Mouse (Mus musculus) kidney, adult 2 months (tissue): ENCODE results near the gene Mtg2. TPM values are rescaled to one million over a fixed set of nuclear protein-coding genes. Genes with fewer than 3 reads are reported as not detected.

Source experiments
- DNase-seq: peaks from one replicate; pipeline ENCODE4 v3.0.0; 2021
- H3K27ac ChIP-seq: fragments of 200-500 bp; 2 replicates; pipeline ENCODE4 v1.5.1; 2012; ENCODE audit warnings: low read depth, low read length, control low read depth, inconsistent platforms; ENCODE audit not compliant: insufficient read depth
- H3K27me3 ChIP-seq: fragments of 200-500 bp; replicated peaks from 2 replicates; pipeline ENCODE4 v1.6.1; 2012; ENCODE audit warnings: mild to moderate bottlenecking, moderate library complexity, low read length, inconsistent platforms; ENCODE audit not compliant: control insufficient read depth, insufficient read depth
- H3K36me3 ChIP-seq: fragments of 200-500 bp; 2 replicates; pipeline ENCODE4 v1.6.1; 2012; ENCODE audit warnings: mild to moderate bottlenecking, moderate library complexity, low read length, inconsistent platforms; ENCODE audit not compliant: control insufficient read depth, insufficient read depth
- H3K4me1 ChIP-seq: fragments of 200-500 bp; 2 replicates; pipeline ENCODE4 v1.6.1; 2011; ENCODE audit warnings: low read length; ENCODE audit not compliant: control insufficient read depth, insufficient read depth
- H3K4me3 ChIP-seq: fragments of 200-500 bp; 2 replicates; pipeline ENCODE4 v1.5.1; 2011; ENCODE audit warnings: mild to moderate bottlenecking, low read depth, low read length, control low read depth; ENCODE audit not compliant: insufficient read depth
- CTCF ChIP-seq: fragments of 200-500 bp; conservative IDR thresholded peaks from 2 replicates; pipeline ENCODE4 v1.5.1; 2011; ENCODE audit warnings: low read depth, mild to moderate bottlenecking, control low read depth, low read length, moderate library complexity, mixed read lengths; ENCODE audit not compliant: insufficient read depth, insufficient read length
- POLR2A ChIP-seq: fragments of 200-500 bp; IDR thresholded peaks from one replicate; pipeline ENCODE4 v1.6.1; 2011; ENCODE audit warnings: low read depth, low read length, control low read depth
- WGBS: fragments of 180-500 bp; shearing (Covaris S2); methylation state at CpG from one replicate; pipeline ENCODE4 v1.1.7; 2018; 5-methylcytosine and 5-hydroxymethylcytosine counted together
- polyA plus RNA-seq: library from polyadenylated mRNA; depleted of rRNA; stranded (reverse); fragments of >200 nt; gene quantifications from 2 replicates; pipeline ENCODE4 v1.2.3, GENCODE M21; 2012

The Mtg2 gene
- polyA plus RNA-seq, 1 experiment, result 26.2 TPM

GRCm38 (mm10) chr2:180027768-180028167 lies 42.6 kb upstream of the Mtg2 start:
- DNase-seq, result no peak
- H3K27ac ChIP-seq, result no peak overlapping the region
- H3K4me3 ChIP-seq, result no peak overlapping the region
- H3K36me3 ChIP-seq, result no peaks in the 10 kb centered on the region
- TF ChIP-seq POLR2A (no peak), CTCF (no peak)
- H3K4me1 ChIP-seq, result peaks cover 5% of the 10 kb centered on the region; the same call in 1 of the 2 replicates
- 67% methylated on average over 9 of the region's 9 CpGs for WGBS
- no peaks in the 10 kb centered on the region for H3K27me3 ChIP-seq

- peak; percentile 63 for DNase-seq
- no peaks in the 10 kb centered on the region for H3K27me3 ChIP-seq
- peaks cover 3% of the 10 kb centered on the region for H3K36me3 ChIP-seq
- peaks cover 5% of the 10 kb centered on the region; the same call in 1 of the 2 replicates for H3K4me1 ChIP-seq
- WGBS, result 41% methylated on average over 6 of the region's 6 CpGs
- H3K27ac ChIP-seq, result peak overlapping the region; percentile 85
- TF ChIP-seq CTCF, result no peak
- TF ChIP-seq POLR2A, result no peak
- no peak overlapping the region for H3K4me3 ChIP-seq
Measured at GRCm38 (mm10) chr2:180031270-180031669, 39.1 kb upstream of the Mtg2 start.

- H3K27me3 ChIP-seq, result no peaks in the 10 kb centered on the region
- H3K36me3 ChIP-seq, result peaks cover 7% of the 10 kb centered on the region
- TF ChIP-seq CTCF (no peak), POLR2A (no peak)
- no peak for DNase-seq
- H3K27ac ChIP-seq, result no peak overlapping the region
- no peak overlapping the region for H3K4me3 ChIP-seq
- 31% methylated on average over 3 of the region's 3 CpGs for WGBS
- peaks cover 5% of the 10 kb centered on the region; the same call in 1 of the 2 replicates for H3K4me1 ChIP-seq
Measured at GRCm38 (mm10) chr2:180032925-180033324, 37.5 kb upstream of the Mtg2 start.

GRCm38 (mm10) chr2:180033956-180034355 lies 36.4 kb upstream of the Mtg2 start:
- no peak for TF ChIP-seq CTCF
- no peak for TF ChIP-seq POLR2A
- H3K36me3 ChIP-seq, result peaks cover 11% of the 10 kb centered on the region

GRCm38 (mm10) chr2:180034753-180035152 lies 35.6 kb upstream of the Mtg2 start:
- Histone ChIP-seq H3K4me1 (peaks cover 5% of the 10 kb centered on the region; the same call in 1 of the 2 replicates), H3K27me3 (no peaks in the 10 kb centered on the region), H3K4me3 (no peak overlapping the region), H3K27ac (no peak overlapping the region), H3K36me3 (peaks cover 11% of the 10 kb centered on the region)
- DNase-seq, result no peak
- TF ChIP-seq POLR2A (no peak), CTCF (no peak)
- 60% methylated on average over 5 of the region's 5 CpGs for WGBS

More at GRCm38 (mm10) chr2:180033956-180034355, 36.4 kb upstream of the Mtg2 start:
- H3K27me3 ChIP-seq, result no peaks in the 10 kb centered on the region
- H3K4me3 ChIP-seq, result no peak overlapping the region
- no peak for DNase-seq
- H3K4me1 ChIP-seq, result peaks cover 5% of the 10 kb centered on the region; the same call in 1 of the 2 replicates
- no peak overlapping the region for H3K27ac ChIP-seq
- 69% methylated on average over 3 of the region's 3 CpGs for WGBS

GRCm38 (mm10) chr2:180040406-180040805 lies 30.0 kb upstream of the Mtg2 start:
- H3K4me3 ChIP-seq, result no peak overlapping the region
- H3K27ac ChIP-seq, result no peak overlapping the region
- 31% methylated on average over 6 of the region's 6 CpGs for WGBS
- TF ChIP-seq CTCF (no peak), POLR2A (no peak)
- peaks cover 11% of the 10 kb centered on the region for H3K4me1 ChIP-seq
- no peak for DNase-seq
- H3K36me3 ChIP-seq, result peaks cover 9% of the 10 kb centered on the region
- no peaks in the 10 kb centered on the region for H3K27me3 ChIP-seq

- Histone ChIP-seq H3K27ac (peak overlapping the region; percentile 78), H3K36me3 (peaks cover 5% of the 10 kb centered on the region), H3K4me1 (peaks cover 11% of the 10 kb centered on the region), H3K4me3 (peak overlapping the region; percentile 99), H3K27me3 (no peaks in the 10 kb centered on the region)
- under 1% methylated on average over 66 of the region's 66 CpGs for WGBS
- TF ChIP-seq CTCF (no peak), POLR2A (no peak)
- peak; percentile 45 for DNase-seq
Measured at GRCm38 (mm10) chr2:180041577-180042255, 28.7 kb upstream of the Mtg2 start.
